Mouse (Mus musculus): ENCODE data around the gene Birc2.

The Birc2 gene

GRCm38 (mm10) chr9:7846667-7847199 lies 9.9 kb upstream of the Birc2 start:
- DNase-seq (ENCODE audit: low spot score), result no peak

GRCm38 (mm10) chr9:7845216-7845895 lies 8.5 kb upstream of the Birc2 start:
- DNase-seq (ENCODE audit: low spot score), result no peak

- no peak for DNase-seq (ENCODE audit: low spot score)
Observed at GRCm38 (mm10) chr9:7841221-7841620, 4.4 kb upstream of the Birc2 start.

DNA sequence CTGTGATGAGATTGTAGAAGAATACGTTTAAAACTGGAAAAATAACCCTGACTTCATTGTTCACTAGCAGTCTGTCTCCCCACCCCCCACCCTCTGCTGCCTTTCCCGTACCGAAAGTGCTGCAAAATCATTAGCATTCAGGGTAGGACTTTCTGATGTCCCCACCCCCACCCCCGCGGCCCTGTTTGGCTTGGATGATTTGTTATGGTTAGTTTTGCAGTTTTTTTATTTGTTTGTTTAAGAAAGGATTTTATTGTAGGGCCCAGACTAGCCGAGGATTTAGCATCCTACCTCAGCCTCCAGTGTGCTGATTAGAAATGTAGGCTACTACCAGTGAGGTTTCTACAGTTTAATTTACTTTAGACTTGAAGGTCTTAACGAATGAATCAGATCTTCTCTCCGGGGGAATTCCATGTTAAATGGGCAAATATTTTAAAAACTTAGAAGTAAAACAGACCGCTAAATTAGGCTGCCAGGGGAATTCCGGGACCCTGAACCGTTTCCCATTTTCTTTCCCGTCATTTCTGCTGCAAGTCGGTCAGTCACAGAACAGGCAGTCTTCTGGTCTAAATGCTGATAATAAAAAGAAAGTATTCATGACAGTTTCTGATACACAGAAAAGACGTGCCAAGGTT lies 1.1 kb upstream of the Birc2 start:
- DNase-seq (ENCODE audit: low spot score), result no peak

DNA sequence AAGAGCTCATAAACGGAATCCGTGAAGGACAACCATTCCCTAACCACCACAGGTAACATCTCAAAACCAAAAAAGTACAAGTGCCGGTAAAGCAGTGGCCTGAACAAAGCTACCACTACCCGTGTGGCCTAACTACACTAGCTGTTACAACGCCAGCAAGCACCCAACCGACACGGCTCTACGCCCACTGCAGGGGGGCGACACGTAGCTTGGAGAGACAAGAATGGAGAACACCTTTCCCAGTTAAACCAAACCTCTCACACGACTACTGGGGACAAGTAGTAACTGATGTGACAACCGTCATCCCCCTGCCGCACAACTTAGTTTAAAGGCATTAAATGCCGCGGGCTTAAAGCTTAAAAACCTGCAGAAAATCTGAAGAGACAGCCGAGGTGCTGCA lies 533 bp downstream of the Birc2 start:
- DNase-seq (ENCODE audit: low spot score), result peak; percentile 45

DNA sequence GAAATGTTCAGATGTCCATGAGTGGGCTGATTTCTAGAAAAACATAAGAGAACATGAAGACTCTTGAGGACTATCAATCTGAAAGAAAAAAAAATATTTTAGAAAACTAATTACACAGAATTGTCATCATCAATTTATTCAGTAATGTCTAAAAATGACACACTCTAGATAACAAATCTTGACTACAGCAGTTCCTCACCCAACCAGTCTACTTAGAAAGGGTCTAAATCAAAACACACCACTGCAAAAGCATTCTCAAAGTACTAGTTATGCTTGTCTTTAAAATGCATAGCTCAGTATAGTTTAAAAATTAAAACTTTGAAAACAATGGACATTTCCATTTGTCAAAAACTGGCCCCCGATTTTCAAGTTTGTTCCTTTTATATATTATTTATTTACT lies 1.6 kb downstream of the Birc2 start:
- no peak for DNase-seq (ENCODE audit: low spot score)

DNA sequence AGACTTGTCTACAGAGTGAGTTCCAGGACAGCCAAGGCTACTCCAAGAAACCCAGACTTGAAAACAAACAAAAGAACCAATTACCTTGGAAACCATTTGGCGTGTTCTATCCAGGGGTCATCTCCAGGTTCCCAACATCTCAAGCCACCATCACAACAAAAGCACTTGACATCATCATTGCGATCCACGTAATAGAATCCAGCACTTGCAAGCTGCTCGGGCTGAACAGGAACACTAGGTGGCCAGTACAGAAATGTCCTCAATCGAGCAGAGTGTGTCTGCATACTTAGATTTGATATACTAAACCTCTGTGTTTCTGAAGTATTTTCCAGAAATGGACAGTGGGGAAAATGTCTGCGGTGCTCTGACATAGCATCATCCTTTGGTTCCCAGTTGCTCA lies 3.4 kb downstream of the Birc2 start:
- DNase-seq (ENCODE audit: low spot score), result no peak

DNA sequence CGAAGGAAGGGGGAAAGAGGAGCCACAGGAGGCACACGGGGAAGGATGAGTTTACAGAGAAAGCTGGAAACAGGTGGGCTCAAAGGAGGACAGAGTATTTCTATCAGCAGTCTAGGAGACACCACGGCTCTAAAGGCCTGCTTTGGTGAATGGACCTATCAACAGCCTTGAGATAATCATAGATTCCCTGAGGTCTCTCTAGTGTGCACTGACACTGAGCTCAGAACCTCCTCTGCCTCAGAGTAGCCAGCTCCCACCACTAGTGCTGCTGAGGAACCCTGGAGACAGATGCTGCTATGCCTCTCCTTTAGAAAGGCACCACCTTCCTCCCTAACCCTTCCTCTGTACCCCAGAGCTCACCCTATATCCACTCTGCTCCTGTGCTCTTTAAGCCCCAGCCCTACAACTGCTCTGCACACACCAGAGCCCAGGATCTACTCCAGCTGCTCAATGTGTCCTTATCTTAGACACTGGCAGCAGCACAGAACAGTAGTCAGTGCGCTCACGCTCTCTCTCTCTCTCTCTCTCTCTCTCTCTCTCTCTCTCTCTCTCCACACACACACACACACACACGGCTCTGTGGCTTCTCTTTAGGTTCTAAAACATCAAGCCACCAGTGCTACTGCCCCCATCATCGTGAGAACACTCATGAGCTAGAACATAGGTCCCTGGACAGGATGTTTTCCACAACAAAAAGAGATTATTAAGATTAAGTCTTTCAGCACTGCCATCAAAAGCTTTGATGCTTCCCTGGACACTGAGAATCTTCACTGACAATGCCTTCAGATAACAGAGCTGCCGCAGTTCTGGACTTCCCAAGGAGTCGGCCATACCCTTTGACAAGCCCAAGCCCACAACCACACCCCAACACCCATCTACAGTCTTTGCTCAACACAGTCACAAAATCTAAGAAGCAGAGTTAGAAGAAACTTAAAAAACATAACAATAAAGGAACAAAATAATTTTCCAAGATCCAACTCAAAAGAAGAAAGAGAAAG lies 7.0 kb downstream of the Birc2 start:
- no peak for DNase-seq (ENCODE audit: low spot score)

- DNase-seq (ENCODE audit: low spot score), result no peak
Observed at GRCm38 (mm10) chr9:7828706-7829105, 8.2 kb downstream of the Birc2 start.

GRCm38 (mm10) chr9:7824916-7825315 lies 11.9 kb downstream of the Birc2 start:
- DNase-seq (ENCODE audit: low spot score), result no peak

DNA sequence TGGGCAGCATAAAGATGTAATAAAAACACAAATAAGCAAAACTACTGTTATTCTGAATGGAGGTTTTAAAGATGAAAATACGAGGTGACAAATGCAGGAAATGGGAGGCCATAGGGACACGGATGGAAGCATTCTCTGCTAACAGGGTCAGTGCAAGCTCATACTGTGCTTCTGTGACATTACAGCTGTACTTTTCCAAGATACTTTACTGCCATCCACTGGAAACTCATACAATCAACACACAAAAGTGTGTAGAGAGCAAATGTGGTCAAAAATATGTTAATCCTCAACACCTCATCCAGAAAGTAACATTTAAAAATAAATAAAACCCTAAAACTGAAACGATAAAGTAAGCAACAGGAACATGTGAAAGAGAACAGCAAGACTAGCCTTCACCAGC lies 14.1 kb downstream of the Birc2 start:
- DNase-seq (ENCODE audit: low spot score), result no peak

DNA sequence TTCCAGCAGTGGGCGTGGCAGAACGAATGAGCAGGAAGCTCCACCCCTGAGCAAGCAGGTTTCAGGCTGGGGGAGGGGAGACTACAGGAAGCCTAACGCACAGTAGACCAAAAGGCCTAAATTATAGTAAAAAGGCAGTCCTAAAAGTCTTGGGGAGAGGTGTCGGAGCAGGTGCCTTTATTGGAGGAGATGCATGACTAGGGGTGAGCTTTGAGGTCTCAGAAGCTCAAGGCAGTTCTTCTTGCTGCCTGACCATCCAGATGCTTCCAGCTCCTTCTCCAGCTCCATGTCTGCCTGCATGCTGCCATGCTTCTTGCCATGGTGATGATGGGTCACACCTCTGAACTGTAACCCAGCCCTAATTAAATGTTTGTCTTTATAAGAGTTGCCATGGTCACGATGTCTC lies 31.8 kb downstream of the Birc2 start:
- DNase-seq (ENCODE audit: low spot score), result no peak

DNA sequence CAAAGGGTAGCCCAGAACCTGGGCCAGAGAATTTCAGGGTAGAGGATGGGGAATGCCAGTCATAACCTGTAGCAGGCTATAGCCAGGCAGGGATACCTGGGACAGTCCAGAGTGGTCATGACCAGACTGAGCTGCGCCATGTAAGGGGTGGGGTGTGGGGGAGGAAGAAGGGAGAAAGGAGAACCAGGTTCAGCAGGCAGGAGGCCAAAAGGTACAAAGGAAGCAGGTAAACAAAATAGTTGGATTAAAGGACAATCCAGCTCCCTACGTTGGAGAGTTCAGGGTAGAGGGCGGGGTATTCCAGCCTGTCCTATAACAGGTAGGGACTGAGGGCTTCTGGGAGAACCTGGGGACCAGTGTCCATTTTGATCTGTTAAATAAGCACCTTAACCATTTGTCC lies 38.3 kb downstream of the Birc2 start:
- no peak for DNase-seq (ENCODE audit: low spot score)

DNA sequence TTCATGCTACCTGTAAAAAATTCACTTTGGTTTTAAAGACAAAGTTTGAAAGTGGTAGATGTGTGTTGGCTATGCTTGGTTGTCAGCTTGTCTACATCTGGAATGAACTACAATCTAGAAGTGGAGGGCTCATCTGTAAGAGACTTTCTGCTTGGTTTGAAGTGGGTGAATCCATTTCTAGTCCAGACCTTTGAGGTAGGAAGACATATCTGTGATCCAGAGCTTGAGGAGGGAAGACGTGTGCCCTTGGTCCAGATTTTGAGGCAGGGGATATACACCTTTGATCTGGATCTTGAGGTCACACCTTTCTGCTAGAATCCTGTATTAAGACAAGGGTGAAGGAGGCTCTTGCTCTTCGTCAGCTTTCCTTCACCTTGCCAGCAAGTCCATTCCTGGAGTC lies 39.3 kb downstream of the Birc2 start:
- DNase-seq (ENCODE audit: low spot score), result no peak

DNA sequence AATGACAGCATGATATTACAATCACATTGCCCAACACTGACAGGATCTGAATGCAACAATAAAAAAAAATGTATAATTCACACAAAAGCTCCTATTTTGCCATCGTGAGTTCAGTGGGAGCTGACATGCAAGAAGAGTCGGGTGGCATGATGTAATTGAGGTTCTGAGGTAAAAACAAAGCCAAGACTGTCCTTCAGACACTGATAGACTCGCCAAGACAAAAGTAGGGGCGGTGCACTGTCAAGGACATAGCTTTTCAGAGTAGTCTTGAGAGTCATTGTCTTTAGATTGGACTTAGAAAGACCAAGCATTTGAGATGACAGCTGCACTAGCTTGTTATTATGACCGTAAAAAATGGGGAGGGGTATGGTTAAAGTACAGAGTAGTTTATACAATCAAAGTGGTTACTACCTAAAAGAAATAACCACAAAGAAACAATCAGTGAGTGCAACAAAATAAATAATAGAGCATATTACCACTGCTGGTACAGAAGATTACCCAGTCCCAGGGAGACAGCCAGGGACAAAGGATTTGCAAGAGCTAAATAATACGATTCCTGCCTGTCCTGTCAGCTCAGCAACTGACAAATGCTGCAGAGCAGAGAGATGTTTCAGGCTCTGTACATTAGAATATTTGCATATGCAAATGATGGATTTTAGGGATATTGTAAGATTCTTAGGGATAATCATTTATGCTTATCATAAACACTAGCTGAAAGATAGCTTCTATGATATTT lies 40.6 kb downstream of the Birc2 start:
- DNase-seq (ENCODE audit: low spot score), result no peak

DNA sequence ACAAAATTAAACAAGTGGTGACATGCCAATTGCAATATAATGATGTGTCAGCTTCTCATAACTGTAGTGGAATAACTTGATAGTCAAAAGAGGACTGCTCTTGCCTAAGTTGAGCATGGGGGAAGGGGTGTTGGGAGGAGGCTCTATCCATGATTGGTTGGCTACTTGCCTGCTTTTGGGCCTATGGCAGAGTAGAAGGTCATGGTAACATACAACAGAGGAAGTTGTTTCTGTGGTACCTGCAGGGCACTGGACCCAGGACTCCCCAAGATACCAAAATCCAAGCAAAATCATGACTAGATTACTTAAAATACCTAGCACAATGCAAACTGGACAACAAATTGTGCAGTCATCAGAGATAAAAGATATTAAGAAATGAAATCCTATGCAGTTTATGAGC lies 41.3 kb downstream of the Birc2 start:
- no peak for DNase-seq (ENCODE audit: low spot score)

- DNase-seq (ENCODE audit: low spot score), result no peak
Observed at GRCm38 (mm10) chr9:7793561-7793960, 43.3 kb downstream of the Birc2 start.

- DNase-seq (ENCODE audit: low spot score), result no peak
Observed at GRCm38 (mm10) chr9:7790580-7791084, 46.2 kb downstream of the Birc2 start.

DNA sequence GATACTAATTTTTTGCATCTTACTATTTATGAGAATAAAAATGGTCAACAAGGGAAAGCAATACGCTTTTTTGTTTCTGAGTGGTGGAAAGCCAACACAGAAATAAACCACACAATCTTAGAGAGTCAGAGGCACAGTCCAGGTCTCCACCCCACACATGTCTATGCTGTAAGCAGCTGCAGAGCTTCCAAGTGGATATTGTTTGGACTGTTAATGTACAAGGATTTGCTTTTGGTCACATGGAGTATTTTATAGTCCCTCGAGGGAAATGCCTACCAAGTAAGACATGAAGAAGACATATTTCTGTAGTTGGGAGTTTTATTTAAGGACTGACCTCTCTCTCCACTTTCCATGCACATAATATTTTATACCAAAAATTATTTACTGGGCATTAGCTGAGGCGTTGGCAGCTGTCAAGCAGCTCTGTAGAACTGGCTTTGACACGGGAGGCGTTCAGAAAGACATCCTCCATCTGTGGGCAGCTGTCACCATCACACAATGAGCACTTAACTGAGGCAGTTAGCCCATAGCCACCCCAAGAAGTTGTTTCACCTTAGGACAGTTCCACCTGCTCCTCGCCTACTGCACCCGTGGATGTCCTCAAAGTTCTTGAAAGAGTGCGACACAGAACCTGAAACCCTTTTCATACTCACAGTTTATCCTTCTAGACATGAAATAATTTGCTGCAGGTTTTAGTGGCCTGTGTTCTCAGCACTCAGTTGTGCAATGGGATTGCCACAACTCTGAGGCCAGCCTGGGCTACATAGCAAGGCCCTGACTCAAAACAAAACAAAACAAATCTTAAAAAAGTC lies 46.9 kb downstream of the Birc2 start:
- no peak for DNase-seq (ENCODE audit: low spot score)

- DNase-seq (ENCODE audit: low spot score), result no peak
Observed at GRCm38 (mm10) chr9:7788411-7788810, 48.5 kb downstream of the Birc2 start.

DNA sequence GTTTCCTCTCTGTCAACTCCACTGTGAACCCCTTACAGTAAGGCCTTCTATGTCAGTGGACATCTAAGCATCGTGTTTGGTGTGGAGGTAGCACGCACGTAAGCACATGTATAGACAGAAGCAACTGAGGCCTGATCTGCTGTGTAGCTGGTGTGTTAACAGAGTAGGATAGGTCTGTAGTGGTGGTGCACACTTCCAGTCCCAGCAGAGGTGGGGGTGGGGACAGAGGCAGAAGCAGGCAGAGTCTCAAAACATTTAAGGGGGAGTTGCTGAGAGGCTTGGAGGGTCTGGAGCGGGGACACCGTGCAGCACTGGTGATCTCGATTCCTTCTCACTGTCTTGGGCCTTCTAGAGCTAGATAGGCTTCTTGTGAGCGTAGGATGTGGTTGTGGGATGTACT lies 50.8 kb downstream of the Birc2 start:
- no peak for DNase-seq (ENCODE audit: low spot score)
